Mouse (Mus musculus): Measurements from ENCODE around the gene Cdh23. TPM values are rescaled to one million over a fixed set of nuclear protein-coding genes. Genes with fewer than 3 reads are reported as not detected.

The Cdh23 gene
- total and polyA plus RNA-seq, 3 experiments, result 0.05 TPM; not detected in 2

DNA sequence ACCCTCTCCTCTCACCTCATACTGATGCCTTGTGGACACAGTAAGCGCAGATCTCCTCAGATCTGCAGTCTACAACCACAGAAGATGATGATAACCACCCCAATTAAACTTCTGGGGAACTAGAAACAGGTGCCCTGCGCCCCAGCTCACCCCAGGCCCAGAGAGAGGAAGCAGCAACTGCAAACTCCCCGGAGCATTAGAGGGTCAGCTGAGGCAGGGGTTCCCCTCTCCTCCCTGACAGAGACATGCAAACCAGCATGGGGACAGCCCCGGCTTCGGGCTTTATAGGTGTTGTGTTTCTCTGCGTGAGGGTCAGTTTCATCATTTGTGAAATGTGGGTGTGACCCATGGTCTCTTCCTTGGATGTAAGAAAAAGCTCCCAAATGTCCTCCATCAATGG lies 1.5 kb upstream of the Cdh23 start:
- Histone ChIP-seq H3K9me3 (replicated peaks) (peaks cover 26% of the 10 kb centered on the region), H3K4me1 (ENCODE audit: insufficient read depth, low read depth, low read length) (no peaks in the 10 kb centered on the region), H3K36me3 (replicated peaks) (no peaks in the 10 kb centered on the region), H3K4me3 (ENCODE audit: low read depth, low read length) (no peak overlapping the region), H3K27me3 (ENCODE audit: insufficient read depth, low read length) (no peaks in the 10 kb centered on the region)
- DNase-seq (ENCODE audit: low spot score) (no peak), ATAC-seq (ENCODE audit: extremely low read depth, insufficient number of reproducible peaks, low FRiP score, poor library complexity, severe bottlenecking) (no peak)
- TF ChIP-seq TAL1 (conservative IDR thresholded peaks at IDR 0.05; ENCODE audit: low read depth, low read length), result no peak
- TF ChIP-seq POLR2AphosphoS5 (IDR thresholded peaks at IDR 0.05; ENCODE audit: insufficient replicate concordance, low read depth, low read length), result no peak
- TF ChIP-seq CTCF (IDR thresholded peaks at IDR 0.05; ENCODE audit: low read depth, low read length), result no peak
- TF ChIP-seq GATA1 (IDR thresholded peaks at IDR 0.05; ENCODE audit: borderline replicate concordance, low read length), result no peak
- TF ChIP-seq GATA2 (IDR thresholded peaks at IDR 0.05; ENCODE audit: borderline replicate concordance, low read depth, low read length), result no peak

DNA sequence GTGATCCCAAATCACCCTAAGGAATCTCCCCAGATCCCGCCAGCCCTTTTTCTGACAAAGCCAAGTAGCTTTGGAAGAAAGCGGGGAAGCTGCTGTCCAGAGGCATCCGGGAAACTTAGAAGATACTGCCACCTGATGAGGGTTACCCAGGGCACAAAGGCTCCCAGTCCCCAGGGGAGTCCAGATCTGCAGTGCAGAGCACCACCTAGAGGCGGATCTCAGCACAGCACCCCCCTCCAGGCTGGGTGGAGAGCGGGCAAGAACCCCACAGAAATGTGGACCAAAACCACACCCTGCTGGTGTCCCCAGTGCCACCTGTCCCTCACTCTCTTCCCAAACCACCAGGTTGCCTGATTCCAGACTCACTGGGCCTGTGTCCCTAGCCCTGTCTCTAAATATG lies 685 bp upstream of the Cdh23 start:
- H3K27me3 ChIP-seq (ENCODE audit: insufficient read depth, low read length), result no peaks in the 10 kb centered on the region
- H3K4me1 ChIP-seq (ENCODE audit: insufficient read depth, low read depth, low read length), result no peaks in the 10 kb centered on the region
- DNase-seq (ENCODE audit: low spot score) (no peak), ATAC-seq (ENCODE audit: extremely low read depth, insufficient number of reproducible peaks, low FRiP score, poor library complexity, severe bottlenecking) (no peak)
- no peaks in the 10 kb centered on the region for H3K36me3 ChIP-seq (replicated peaks)
- H3K9me3 ChIP-seq (replicated peaks), result peaks cover 33% of the 10 kb centered on the region
- no peak for TF ChIP-seq GATA2 (IDR thresholded peaks at IDR 0.05; ENCODE audit: borderline replicate concordance, low read depth, low read length)
- TF ChIP-seq CTCF (IDR thresholded peaks at IDR 0.05; ENCODE audit: low read depth, low read length), result no peak
- TF ChIP-seq TAL1 (conservative IDR thresholded peaks at IDR 0.05; ENCODE audit: low read depth, low read length), result no peak
- no peak overlapping the region for H3K4me3 ChIP-seq (ENCODE audit: low read depth, low read length)

DNA sequence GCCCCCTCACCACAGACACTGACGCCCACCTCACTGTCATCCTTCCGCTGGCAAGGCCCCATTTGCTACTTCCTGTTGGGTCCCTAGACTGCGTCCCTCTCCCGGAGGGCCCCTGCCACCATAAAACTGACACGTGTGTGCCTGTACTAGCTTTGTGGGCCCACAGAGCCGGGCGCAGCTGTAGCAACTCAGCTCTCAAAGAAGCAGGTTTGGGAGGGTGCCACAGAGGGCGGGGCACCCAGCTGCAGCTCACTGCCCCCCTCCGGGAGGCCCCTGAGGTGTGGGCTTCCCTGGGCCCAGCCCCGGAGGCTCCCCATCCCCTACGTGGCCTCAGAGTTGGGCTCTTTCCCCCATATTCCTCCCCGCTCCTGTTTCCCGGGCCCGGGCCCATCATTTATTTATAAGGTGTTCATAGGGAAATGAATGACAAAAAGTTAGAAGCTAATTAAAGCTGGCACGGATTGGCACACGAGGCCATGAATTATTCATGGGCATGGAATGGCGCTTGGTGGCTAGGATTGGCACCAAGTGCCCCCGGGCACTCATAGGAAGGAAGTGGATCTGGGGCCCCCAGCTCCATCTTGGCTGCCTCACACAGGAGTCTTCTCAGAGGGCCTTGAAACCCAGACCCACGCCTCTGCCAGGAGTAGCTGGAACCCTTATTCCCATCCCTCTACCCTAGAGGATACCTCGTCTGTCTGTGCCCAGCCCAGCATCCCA lies 4.5 kb downstream of the Cdh23 start:
- ATAC-seq (ENCODE audit: extremely low read depth, insufficient number of reproducible peaks, low FRiP score, poor library complexity, severe bottlenecking), result no peak
- H3K4me1 ChIP-seq (ENCODE audit: insufficient read depth, low read depth, low read length), result no peaks in the 10 kb centered on the region
- TF ChIP-seq TAL1 (conservative IDR thresholded peaks at IDR 0.05; ENCODE audit: low read depth, low read length) (no peak), CTCF (IDR thresholded peaks at IDR 0.05; ENCODE audit: low read depth, low read length) (no peak), GATA2 (IDR thresholded peaks at IDR 0.05; ENCODE audit: borderline replicate concordance, low read depth, low read length) (no peak), POLR2AphosphoS5 (IDR thresholded peaks at IDR 0.05; ENCODE audit: insufficient replicate concordance, low read depth, low read length) (no peak), GATA1 (IDR thresholded peaks at IDR 0.05; ENCODE audit: borderline replicate concordance, low read length) (no peak)
- H3K4me3 ChIP-seq (ENCODE audit: low read depth, low read length), result no peak overlapping the region
- peaks cover 50% of the 10 kb centered on the region for H3K9me3 ChIP-seq (replicated peaks)
- no peaks in the 10 kb centered on the region for H3K27me3 ChIP-seq (ENCODE audit: insufficient read depth, low read length)
- DNase-seq (ENCODE audit: low spot score), result no peak
- no peaks in the 10 kb centered on the region for H3K36me3 ChIP-seq (replicated peaks)

DNA sequence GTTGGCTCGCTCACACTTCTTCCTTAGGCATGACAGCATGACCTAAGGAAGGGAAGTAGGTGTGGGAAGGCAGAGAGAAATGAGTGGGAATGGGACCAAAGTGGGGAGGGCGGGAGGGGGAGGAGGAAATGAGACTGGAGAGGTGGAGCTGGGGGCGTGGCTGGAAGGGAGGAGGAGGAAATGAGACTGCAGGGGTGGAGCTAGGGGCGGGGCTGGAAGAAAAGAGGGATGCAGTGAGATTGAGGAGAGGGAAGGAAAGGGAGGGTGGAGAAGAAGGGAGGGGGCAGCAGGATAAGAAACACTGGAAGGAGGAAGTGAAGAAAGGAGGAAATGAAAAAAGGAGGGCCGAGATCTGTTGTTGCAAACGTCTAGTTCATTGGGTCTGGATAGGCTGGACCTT lies 5.3 kb downstream of the Cdh23 start:
- Histone ChIP-seq H3K36me3 (replicated peaks) (no peaks in the 10 kb centered on the region), H3K4me3 (ENCODE audit: low read depth, low read length) (no peak overlapping the region), H3K9me3 (replicated peaks) (peaks cover 53% of the 10 kb centered on the region), H3K27me3 (ENCODE audit: insufficient read depth, low read length) (no peaks in the 10 kb centered on the region), H3K4me1 (ENCODE audit: insufficient read depth, low read depth, low read length) (no peaks in the 10 kb centered on the region)
- DNase-seq (ENCODE audit: low spot score), result no peak
- TF ChIP-seq TAL1 (conservative IDR thresholded peaks at IDR 0.05; ENCODE audit: low read depth, low read length) (no peak), CTCF (IDR thresholded peaks at IDR 0.05; ENCODE audit: low read depth, low read length) (no peak), POLR2AphosphoS5 (IDR thresholded peaks at IDR 0.05; ENCODE audit: insufficient replicate concordance, low read depth, low read length) (no peak), GATA1 (IDR thresholded peaks at IDR 0.05; ENCODE audit: borderline replicate concordance, low read length) (no peak)
- ATAC-seq (ENCODE audit: extremely low read depth, insufficient number of reproducible peaks, low FRiP score, poor library complexity, severe bottlenecking), result no peak

DNA sequence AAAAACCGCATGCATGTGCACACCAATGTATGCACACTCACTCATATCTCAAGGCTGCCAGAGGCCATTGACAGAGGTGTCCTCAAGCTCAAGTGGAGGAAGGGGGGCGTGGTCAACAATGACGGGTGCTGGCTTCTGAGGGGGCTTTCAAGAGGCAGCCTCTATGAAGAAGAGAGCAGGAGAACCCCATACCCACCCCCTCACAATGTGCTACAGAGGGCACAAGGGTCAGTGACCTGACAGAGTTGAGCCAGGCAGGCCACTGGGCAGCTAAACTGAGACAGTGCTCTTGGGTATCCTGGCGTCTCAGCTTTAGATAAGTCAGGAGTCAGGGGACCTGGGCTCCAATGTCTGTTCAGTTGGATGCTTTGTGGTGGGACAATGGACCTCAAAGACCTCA lies 6.9 kb downstream of the Cdh23 start:
- ATAC-seq (ENCODE audit: extremely low read depth, insufficient number of reproducible peaks, low FRiP score, poor library complexity, severe bottlenecking), result no peak
- Histone ChIP-seq H3K4me1 (ENCODE audit: insufficient read depth, low read depth, low read length) (no peaks in the 10 kb centered on the region), H3K4me3 (ENCODE audit: low read depth, low read length) (no peak overlapping the region), H3K27me3 (ENCODE audit: insufficient read depth, low read length) (no peaks in the 10 kb centered on the region), H3K9me3 (replicated peaks) (peaks cover 66% of the 10 kb centered on the region), H3K36me3 (replicated peaks) (no peaks in the 10 kb centered on the region)
- no peak for DNase-seq (ENCODE audit: low spot score)
- TF ChIP-seq GATA2 (IDR thresholded peaks at IDR 0.05; ENCODE audit: borderline replicate concordance, low read depth, low read length) (no peak), POLR2AphosphoS5 (IDR thresholded peaks at IDR 0.05; ENCODE audit: insufficient replicate concordance, low read depth, low read length) (no peak), CTCF (IDR thresholded peaks at IDR 0.05; ENCODE audit: low read depth, low read length) (no peak), TAL1 (conservative IDR thresholded peaks at IDR 0.05; ENCODE audit: low read depth, low read length) (no peak), GATA1 (IDR thresholded peaks at IDR 0.05; ENCODE audit: borderline replicate concordance, low read length) (no peak)

DNA sequence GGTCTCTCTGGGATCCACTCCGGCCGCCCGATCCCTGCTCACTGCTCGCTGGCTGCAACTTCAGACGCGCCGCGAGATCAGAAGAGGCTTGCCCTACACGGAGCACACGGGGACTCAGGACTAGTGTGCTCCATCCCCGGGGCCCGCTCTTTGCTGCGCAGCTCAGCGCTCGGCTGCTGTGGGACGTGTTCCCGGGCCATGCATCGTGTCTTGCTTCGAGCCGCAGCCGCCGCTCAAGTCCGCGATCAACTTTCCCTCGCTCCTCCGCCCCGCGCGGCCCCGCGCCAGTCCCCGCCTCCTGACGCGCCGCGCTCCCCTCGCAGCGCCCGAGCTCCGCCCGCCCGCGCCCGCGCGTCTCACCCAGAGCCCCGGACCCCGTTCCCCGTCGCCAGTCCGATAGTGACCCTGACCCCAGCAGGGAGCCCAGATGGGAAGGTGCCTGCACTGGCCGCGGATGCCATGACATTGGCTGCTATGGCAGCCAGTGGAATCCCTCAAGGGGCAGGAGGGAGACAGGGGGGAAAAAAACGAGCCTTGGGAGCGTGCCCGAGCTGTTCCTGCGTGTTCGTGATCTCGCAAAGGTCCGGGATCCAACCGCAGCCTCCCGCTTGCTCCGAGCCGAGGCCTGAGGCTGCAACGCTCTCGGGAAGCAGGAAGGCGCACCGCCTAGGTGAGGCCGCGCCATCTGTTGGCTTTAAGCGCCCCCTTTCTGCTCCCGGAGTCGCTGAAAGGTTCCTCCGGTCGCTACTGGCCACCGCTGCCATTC lies 9.1 kb downstream of the Cdh23 start:
- H3K9me3 ChIP-seq (replicated peaks), result peaks cover 59% of the 10 kb centered on the region
- no peaks in the 10 kb centered on the region for H3K4me1 ChIP-seq (ENCODE audit: insufficient read depth, low read depth, low read length)
- DNase-seq (ENCODE audit: low spot score) (no peak), ATAC-seq (ENCODE audit: extremely low read depth, insufficient number of reproducible peaks, low FRiP score, poor library complexity, severe bottlenecking) (no peak)
- H3K36me3 ChIP-seq (replicated peaks), result no peaks in the 10 kb centered on the region
- no peak overlapping the region for H3K4me3 ChIP-seq (ENCODE audit: low read depth, low read length)
- H3K27me3 ChIP-seq (ENCODE audit: insufficient read depth, low read length), result no peaks in the 10 kb centered on the region
- no peak for TF ChIP-seq GATA2 (IDR thresholded peaks at IDR 0.05; ENCODE audit: borderline replicate concordance, low read depth, low read length)
- TF ChIP-seq POLR2AphosphoS5 (IDR thresholded peaks at IDR 0.05; ENCODE audit: insufficient replicate concordance, low read depth, low read length), result no peak
- TF ChIP-seq TAL1 (conservative IDR thresholded peaks at IDR 0.05; ENCODE audit: low read depth, low read length), result no peak
- no peak for TF ChIP-seq CTCF (IDR thresholded peaks at IDR 0.05; ENCODE audit: low read depth, low read length)
- TF ChIP-seq GATA1 (IDR thresholded peaks at IDR 0.05; ENCODE audit: borderline replicate concordance, low read length), result no peak

Data from G1E (cell line).